In the genomic region with DNA sequence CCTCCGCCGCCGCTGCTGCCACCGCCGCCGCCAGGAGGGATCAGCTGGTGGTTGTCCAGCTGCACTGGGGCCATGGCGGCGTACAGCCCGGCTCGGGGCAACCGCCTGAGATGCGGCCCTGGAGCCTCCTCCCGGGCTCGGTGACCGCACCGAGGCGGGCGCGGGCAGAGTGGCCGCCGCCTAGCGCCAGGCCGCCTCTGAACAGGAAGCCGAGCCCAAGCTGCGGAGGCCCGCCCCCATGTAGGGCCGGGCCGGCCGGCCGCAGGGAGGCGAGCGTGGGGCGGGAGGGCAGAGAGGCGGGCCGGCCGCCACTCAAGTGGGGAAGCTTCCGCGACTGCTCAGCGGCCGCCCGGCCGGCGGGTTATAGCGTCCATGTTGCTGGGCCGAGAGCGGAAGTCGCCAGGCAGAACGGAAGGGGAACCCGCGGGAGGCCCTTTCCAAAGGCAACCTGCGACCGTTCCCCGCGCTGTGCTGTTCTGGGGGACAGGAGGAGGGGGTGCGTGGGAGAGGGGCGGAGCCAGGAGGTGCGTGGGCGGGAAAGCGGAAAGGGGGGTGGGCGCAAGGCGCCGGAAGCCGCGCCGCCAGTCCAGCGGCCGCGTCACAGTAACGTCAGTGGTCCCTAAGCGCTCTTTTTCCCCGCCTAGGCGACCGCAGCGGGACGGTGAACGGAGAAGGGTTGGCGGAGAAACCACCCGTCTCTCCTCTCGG, we compare ENCODE assay signal across 8 mouse cellular contexts. TPM values are rescaled to one million over a fixed set of nuclear protein-coding genes. Genes with fewer than 3 reads are reported as not detected.
DNase-seq lines count a peak whose midpoint lies in the region; ATAC-seq lines count a peak whose summit lies in the region.

A gene (minus strand): TSS at position 448 of the 708 bp plus-strand sequence.

- H3K9ac ChIP-seq in intestine, embryonic 14.5 days (ENCODE audit: low read length) = peak within 1 kb of the TSS; percentile 65

- no peaks in the 10 kb centered on the region for H3K9me3 ChIP-seq in intestine, embryonic 14.5 days (ENCODE audit: control insufficient read depth, low read length)

- WGBS in intestine, embryonic 14.5 days = 9% methylated on average over 32 of the region's 79 CpGs

- H3K4me3 ChIP-seq in intestine, embryonic 14.5 days (ENCODE audit: low read depth, low read length) = peak within 1 kb of the TSS; percentile 55

- peak; percentile 98 for ATAC-seq in intestine, embryonic 14.5 days (replicated peaks; ENCODE audit: low FRiP score, low TSS enrichment, low read depth)
- peak; percentile 81 for ATAC-seq in megakaryocyte-erythroid progenitor cell, adult 5-6 weeks (replicated peaks; ENCODE audit: low FRiP score, low TSS enrichment, poor library complexity, severe bottlenecking)

- DNase-seq in adrenal gland, adult 2 months = peak; percentile 93
- DNase-seq in embryo, embryonic 11 days = peak; percentile 91
- DNase-seq in gastrocnemius, postnatal 25 days = peak; percentile 90
- peak; percentile 89 for DNase-seq in intestine, embryonic 14.5 days (ENCODE audit: low spot score)
- DNase-seq in left cerebral cortex, postnatal 14 days (ENCODE audit: low spot score in 2 of 2) = peak; percentile 76 to 83
- DNase-seq in right cerebral cortex, postnatal 14 days = peak; percentile 87
- DNase-seq in urinary bladder, postnatal 25 days (ENCODE audit: low spot score) = peak; percentile 70

- peak within 1 kb of the TSS; percentile 90 for H3K27ac ChIP-seq in intestine, embryonic 14.5 days (ENCODE audit: low read depth)

- no peaks in the 10 kb centered on the region for H3K4me1 ChIP-seq in intestine, embryonic 14.5 days (replicated peaks; ENCODE audit: control insufficient read depth, insufficient read depth, low read length)

- H3K27me3 ChIP-seq in intestine, embryonic 14.5 days (replicated peaks; ENCODE audit: control insufficient read depth, insufficient read depth, low read length) = 0 out of 2 replicates have a peak, but pooled peaks cover 8% of the 10 kb centered on the region

- H3K36me3 ChIP-seq in intestine, embryonic 14.5 days (ENCODE audit: control insufficient read depth, insufficient read depth, low read length) = no peaks in the 10 kb centered on the region

- H3K4me2 ChIP-seq in intestine, embryonic 14.5 days (ENCODE audit: low read length) = peak within 1 kb of the TSS; percentile 55

- intact Hi-C loops in left cerebral cortex, postnatal 14 days (cut with DNase I) = loop anchor here (1.0 kb wide), 1 partner anchor 79 kb away; no protein-coding TSS in a partner anchor

RNA-seq across cellular contexts. Expression of the gene that starts here (rescaled TPM):
- total RNA-seq in adrenal gland, adult 2 months (2021) = 10 to 100 TPM; 19.6 to 24.1 TPM
- polyA plus RNA-seq in adrenal gland, adult 2 months (2012; rRNA removed) = 5.9 and 6.8 TPM in 2 replicates
- 10 to 100 TPM; 18.5 to 20.9 TPM for total RNA-seq in gastrocnemius, postnatal 25 days (2021)
- polyA plus RNA-seq in intestine, embryonic 14.5 days (2014; fragmentation: Nextera tagmentation; extraction: Ambion mirVana) = 18.6 and 20.4 TPM in 2 replicates
- total RNA-seq in left cerebral cortex, postnatal 14 days (2021) = 10 to 100 TPM; 76.8 to 81.5 TPM
- 61.8 TPM in 2 replicates for total RNA-seq in megakaryocyte-erythroid progenitor cell, adult 5-6 weeks (2014; fragmentation: Nextera tagmentation)
- total RNA-seq in megakaryocyte-erythroid progenitor cell, adult 5-6 weeks (2017) = 24.1 and 25.8 TPM in 2 replicates

Comparison
In these comparisons a context has a peak if more than half of its experiments do, and no peak if none do; other contexts are left out.
1. Peak in every context shown above with its lines: DNase-seq, ATAC-seq, H3K4me3 ChIP-seq and H3K27ac ChIP-seq.